ENCODE assay signal across 10 mouse cellular contexts in genomic region chr5:140333631-140334030, GRCm38 (mm10). TPM values are rescaled to one million over a fixed set of nuclear protein-coding genes. Genes with fewer than 3 reads are reported as not detected.
DNase-seq lines count a peak whose midpoint lies in the region; ATAC-seq and TF ChIP-seq lines count a peak whose summit lies in the region.
"Had no signal": no experiment of that assay in that cellular context is flagged by ENCODE, and none has a peak within 500 bp of the region (broad histone marks: within the 10 kb centered on the region; RNA-seq: fewer than 3 reads in every experiment).

No protein-coding gene starts in this region.

- H3K4me3 ChIP-seq in gastrocnemius, adult 2 months = no peak overlapping the region
- no peak overlapping the region for H3K4me3 ChIP-seq in midbrain, embryonic 11.5 days (ENCODE audit: low read depth, low read length)
- H3K4me3 ChIP-seq in midbrain, embryonic 16.5 days (ENCODE audit: low read depth, low read length) = no peak overlapping the region
- no peak overlapping the region for H3K4me3 ChIP-seq in embryonic facial prominence, embryonic 10.5 days
- H3K4me3 ChIP-seq: embryonic facial prominence, embryonic 15.5 days had no signal

- intact Hi-C loops in gastrocnemius, adult 2 months (cut with DNase I) = loop anchor here (5.0 kb wide), 1 partner anchor 54 kb away; the partner anchor contains the start of gene Snx8

- H3K27me3 ChIP-seq in midbrain, embryonic 11.5 days (ENCODE audit: control insufficient read depth, insufficient read depth, low read length) = no peaks in the 10 kb centered on the region
- H3K27me3 ChIP-seq in midbrain, embryonic 16.5 days (ENCODE audit: control insufficient read depth, insufficient read depth, low read depth, low read length) = no peaks in the 10 kb centered on the region
- no peaks in the 10 kb centered on the region for H3K27me3 ChIP-seq in embryonic facial prominence, embryonic 10.5 days (replicated peaks; ENCODE audit: low read depth, poor library complexity, severe bottlenecking)
- H3K27me3 ChIP-seq: embryonic facial prominence, embryonic 15.5 days had no signal

- no peak overlapping the region for H3K27ac ChIP-seq in gastrocnemius, adult 2 months
- no peak overlapping the region for H3K27ac ChIP-seq in midbrain, embryonic 11.5 days (ENCODE audit: low read depth, low read length)
- no peak overlapping the region for H3K27ac ChIP-seq in midbrain, embryonic 16.5 days (ENCODE audit: low read length)
- H3K27ac ChIP-seq in embryonic facial prominence, embryonic 10.5 days (replicated peaks) = no peak overlapping the region
- H3K27ac ChIP-seq: embryonic facial prominence, embryonic 15.5 days had no signal

- H3K9me3 ChIP-seq in midbrain, embryonic 11.5 days (ENCODE audit: control insufficient read depth, low read length) = 0 out of 2 replicates have a peak, but pooled peaks cover under 1% of the 10 kb centered on the region
- H3K9me3 ChIP-seq in midbrain, embryonic 16.5 days (replicated peaks; ENCODE audit: control insufficient read depth, low read length, poor library complexity, severe bottlenecking) = no peaks in the 10 kb centered on the region
- H3K9me3 ChIP-seq in embryonic facial prominence, embryonic 10.5 days = 0 out of 2 replicates have a peak, but pooled peaks cover 2% of the 10 kb centered on the region
- H3K9me3 ChIP-seq: embryonic facial prominence, embryonic 15.5 days had no signal

- peaks cover 3% of the 10 kb centered on the region; the same call in 1 of the 2 replicates for H3K36me3 ChIP-seq in midbrain, embryonic 11.5 days (ENCODE audit: control insufficient read depth, insufficient read depth, low read length)
- H3K36me3 ChIP-seq in midbrain, embryonic 16.5 days (ENCODE audit: control insufficient read depth, insufficient read depth, low read length) = peaks cover 6% of the 10 kb centered on the region; the same call in 1 of the 2 replicates
- H3K36me3 ChIP-seq in embryonic facial prominence, embryonic 10.5 days (replicated peaks) = peaks cover 51% of the 10 kb centered on the region

- TF ChIP-seq CTCF in gastrocnemius, adult 2 months (IDR thresholded peaks at IDR 0.05) = peak; percentile 20; the same call in 1 of the 2 replicates

- WGBS in midbrain, embryonic 11.5 days = 34% methylated on average over 2 of the region's 2 CpGs
- 35% methylated on average over 2 of the region's 2 CpGs for WGBS in midbrain, embryonic 16.5 days
- WGBS in embryonic facial prominence, embryonic 10.5 days = 33% methylated on average over 2 of the region's 2 CpGs

- H3K4me2 ChIP-seq in midbrain, embryonic 11.5 days = no peak overlapping the region
- H3K4me2 ChIP-seq in midbrain, embryonic 16.5 days (ENCODE audit: low read length) = no peak overlapping the region
- H3K4me2 ChIP-seq: embryonic facial prominence, embryonic 15.5 days; heart, embryonic 11.5 days had no signal

- no peak for DNase-seq in gastrocnemius, adult 2 months
- DNase-seq in gastrocnemius, postnatal 4 days (ENCODE audit: low spot score in 2 of 2) = no peak
- peak; percentile 83 for DNase-seq in midbrain, embryonic 11.5 days (ENCODE audit: low spot score, missing footprints)
- peak; percentile 21 for DNase-seq in embryonic facial prominence, embryonic 10.5 days (ENCODE audit: low spot score)
- peak; percentile 57 for DNase-seq in thymus, postnatal 0 days (ENCODE audit: low spot score)
- DNase-seq in gastrocnemius, adult 18-20 months (ENCODE audit: low spot score) = no peak

- peaks cover 7% of the 10 kb centered on the region for H3K4me1 ChIP-seq in midbrain, embryonic 11.5 days (ENCODE audit: control insufficient read depth, insufficient read depth, low read length)
- H3K4me1 ChIP-seq in midbrain, embryonic 16.5 days (ENCODE audit: control insufficient read depth, insufficient read depth, low read length) = peaks cover 10% of the 10 kb centered on the region
- H3K4me1 ChIP-seq in embryonic facial prominence, embryonic 10.5 days = peaks cover 18% of the 10 kb centered on the region

- H3K9ac ChIP-seq in midbrain, embryonic 11.5 days (ENCODE audit: low read length) = no peak overlapping the region
- no peak overlapping the region for H3K9ac ChIP-seq in midbrain, embryonic 16.5 days (ENCODE audit: low read depth, low read length)
- H3K9ac ChIP-seq: embryonic facial prominence, embryonic 15.5 days had no signal

- no peak for ATAC-seq in midbrain, embryonic 11.5 days (ENCODE audit: low FRiP score)
- no peak for ATAC-seq in midbrain, embryonic 16.5 days
- ATAC-seq in frontal cortex, adult (ENCODE audit: low TSS enrichment) = no peak

RNA-seq across cellular contexts. Expression of gene Mrm2, which starts 1.9 kb away (rescaled TPM):
- total RNA-seq in gastrocnemius, adult 2 months (2021) = 1 to 10 TPM; 6.0 to 9.0 TPM
- 1 to 10 TPM; 7.3 to 7.6 TPM for total RNA-seq in gastrocnemius, postnatal 4 days (2021)
- polyA plus RNA-seq in midbrain, embryonic 11.5 days (2014; fragmentation: Nextera tagmentation; extraction: Ambion mirVana) = 21.4 and 22.4 TPM in 2 replicates
- 20.0 and 21.3 TPM in 2 replicates for polyA plus RNA-seq in midbrain, embryonic 16.5 days (2015; fragmentation: Nextera tagmentation; extraction: Ambion mirVana)
- polyA plus RNA-seq in embryonic facial prominence, embryonic 10.5 days (2016; fragmentation: Nextera tagmentation; extraction: Ambion mirVana) = 22.1 and 25.1 TPM in 2 replicates
- 18.2 and 19.4 TPM in 2 replicates for polyA plus RNA-seq in thymus, postnatal 0 days (2015; fragmentation: Nextera tagmentation; extraction: Ambion mirVana)
- 1 to 10 TPM; 5.8 to 6.2 TPM for total RNA-seq in gastrocnemius, adult 18-20 months (2021)

RNA-seq across cellular contexts. Expression of gene Nudt1, which starts 12.2 kb away (rescaled TPM):
- total RNA-seq in gastrocnemius, adult 2 months (2021) = 1 to 10 TPM; 4.9 to 8.2 TPM
- 10 to 100 TPM in 1 of 2 experiments, 1 to 10 TPM in 1; 8.6 to 12.1 TPM for total RNA-seq in gastrocnemius, postnatal 4 days (2021)
- polyA plus RNA-seq in midbrain, embryonic 11.5 days (2014; fragmentation: Nextera tagmentation; extraction: Ambion mirVana) = 41.2 and 48.5 TPM in 2 replicates
- 19.2 and 20.0 TPM in 2 replicates for polyA plus RNA-seq in midbrain, embryonic 16.5 days (2015; fragmentation: Nextera tagmentation; extraction: Ambion mirVana)
- polyA plus RNA-seq in embryonic facial prominence, embryonic 10.5 days (2016; fragmentation: Nextera tagmentation; extraction: Ambion mirVana) = 52.8 and 55.9 TPM in 2 replicates
- 73.8 and 74.0 TPM in 2 replicates for polyA plus RNA-seq in thymus, postnatal 0 days (2015; fragmentation: Nextera tagmentation; extraction: Ambion mirVana)
- 1 to 10 TPM; 4.8 to 6.4 TPM for total RNA-seq in gastrocnemius, adult 18-20 months (2021)

RNA-seq across cellular contexts. Expression of gene Mad1l1, which starts 12.3 kb away (rescaled TPM):
- 1 to 10 TPM; 7.2 to 9.0 TPM for total RNA-seq in gastrocnemius, adult 2 months (2021)
- total RNA-seq in gastrocnemius, postnatal 4 days (2021) = 10 to 100 TPM; 20.4 to 24.9 TPM
- 37.5 and 44.2 TPM in 2 replicates for polyA plus RNA-seq in midbrain, embryonic 11.5 days (2014; fragmentation: Nextera tagmentation; extraction: Ambion mirVana)
- polyA plus RNA-seq in midbrain, embryonic 16.5 days (2015; fragmentation: Nextera tagmentation; extraction: Ambion mirVana) = 31.2 and 32.0 TPM in 2 replicates
- polyA plus RNA-seq in embryonic facial prominence, embryonic 10.5 days (2016; fragmentation: Nextera tagmentation; extraction: Ambion mirVana) = 63.5 and 63.9 TPM in 2 replicates
- 85.6 and 88.4 TPM in 2 replicates for polyA plus RNA-seq in thymus, postnatal 0 days (2015; fragmentation: Nextera tagmentation; extraction: Ambion mirVana)
- total RNA-seq in gastrocnemius, adult 18-20 months (2021) = 1 to 10 TPM; 7.0 to 7.2 TPM

RNA-seq across cellular contexts. Expression of gene Snx8, which starts 55.4 kb away (rescaled TPM):
- total RNA-seq in gastrocnemius, adult 2 months (2021) = 1 to 10 TPM; 8.0 to 9.5 TPM
- total RNA-seq in gastrocnemius, postnatal 4 days (2021) = 10 to 100 TPM; 19.6 to 24.5 TPM
- 7.4 and 9.9 TPM in 2 replicates for polyA plus RNA-seq in midbrain, embryonic 11.5 days (2014; fragmentation: Nextera tagmentation; extraction: Ambion mirVana)
- polyA plus RNA-seq in midbrain, embryonic 16.5 days (2015; fragmentation: Nextera tagmentation; extraction: Ambion mirVana) = 44.7 and 46.4 TPM in 2 replicates
- polyA plus RNA-seq in embryonic facial prominence, embryonic 10.5 days (2016; fragmentation: Nextera tagmentation; extraction: Ambion mirVana) = 26.3 and 27.7 TPM in 2 replicates
- 6.3 and 6.5 TPM in 2 replicates for polyA plus RNA-seq in thymus, postnatal 0 days (2015; fragmentation: Nextera tagmentation; extraction: Ambion mirVana)
- 10 to 100 TPM in 1 of 2 experiments, 1 to 10 TPM in 1; 8.0 to 10.7 TPM for total RNA-seq in gastrocnemius, adult 18-20 months (2021)

Comparison
In these comparisons a context has a peak if more than half of its experiments do, and no peak if none do; other contexts are left out.
1. DNase-seq: peak in midbrain, embryonic 11.5 days (single experiment), embryonic facial prominence, embryonic 10.5 days (single experiment) and thymus, postnatal 0 days (single experiment); none in gastrocnemius, adult 2 months (single experiment), gastrocnemius, postnatal 4 days (0 of 2) and gastrocnemius, adult 18-20 months (single experiment).